Mouse (Mus musculus) limb, embryonic 13.5 days (tissue): ENCODE measurements around the gene Bcl7a. TPM values are rescaled to one million over a fixed set of nuclear protein-coding genes. Genes with fewer than 3 reads are reported as not detected.

Source experiments
- ATAC-seq: fragments of 200-750 bp; cut with Nextera tagmentation; 2 replicates; pipeline ENCODE4 v1.8.0; 2017; ENCODE audit warnings: low read depth, moderate number of reproducible peaks, moderate TSS enrichment; ENCODE audit not compliant: low FRiP score
- H3K27ac ChIP-seq: fragments of 300-500 bp; sonication (generic); 2 replicates; pipeline ENCODE4 v1.5.1; 2015; ENCODE audit warnings: inconsistent platforms, mild to moderate bottlenecking, moderate library complexity
- H3K27me3 ChIP-seq: fragments of 300-500 bp; sonication (generic); 2 replicates; pipeline ENCODE4 v1.6.1; 2015; ENCODE audit warnings: mild to moderate bottlenecking, inconsistent platforms
- H3K36me3 ChIP-seq: fragments of 300-500 bp; sonication (generic); 2 replicates; pipeline ENCODE4 v1.6.1; 2015; ENCODE audit warnings: inconsistent platforms, mild to moderate bottlenecking, moderate library complexity
- H3K4me1 ChIP-seq: fragments of 300-500 bp; sonication (generic); 2 replicates; pipeline ENCODE4 v1.6.1; 2015; ENCODE audit warnings: inconsistent platforms
- H3K4me2 ChIP-seq: fragments of 300-500 bp; sonication (generic); replicated peaks from 2 replicates; pipeline ENCODE4 v1.6.1; 2015; ENCODE audit warnings: inconsistent platforms, mild to moderate bottlenecking, moderate library complexity
- H3K4me3 ChIP-seq: fragments of 300-500 bp; sonication (generic); 2 replicates; pipeline ENCODE4 v1.5.1; 2015; ENCODE audit warnings: moderate library complexity, mild to moderate bottlenecking, inconsistent platforms
- H3K9ac ChIP-seq: fragments of 300-500 bp; sonication (generic); 2 replicates; pipeline ENCODE4 v1.6.1; 2015; ENCODE audit warnings: mild to moderate bottlenecking, inconsistent platforms
- H3K9me3 ChIP-seq: fragments of 300-500 bp; sonication (generic); 2 replicates; pipeline ENCODE4 v1.6.1; 2016; ENCODE audit warnings: inconsistent platforms
- WGBS: fragments of 180-500 bp; shearing (Covaris S2); methylation state at CpG from one replicate; pipeline ENCODE4 v1.1.7; 2015; 5-methylcytosine and 5-hydroxymethylcytosine counted together
- polyA plus RNA-seq: library from polyadenylated mRNA; unstranded; fragments of >200 nt; fragmentation: Nextera tagmentation; extraction: Ambion mirVana; gene quantifications from 2 replicates; pipeline ENCODE4 v1.2.1, GENCODE M21; 2015

Bcl7a gene
- 31.2 and 33.1 TPM in 2 replicates for polyA plus RNA-seq

GRCm38 (mm10) chr5:123343707-123344627, at the start of gene Bcl7a:
Bcl7a (plus strand) TSS chr5:123343834.
- Histone ChIP-seq H3K36me3 (peaks cover 8% of the 10 kb centered on the region), H3K27ac (peak within 1 kb of the TSS; percentile 99), H3K4me1 (peaks cover 18% of the 10 kb centered on the region), H3K9me3 (no peaks in the 10 kb centered on the region), H3K9ac (peak within 1 kb of the TSS; percentile 97), H3K4me3 (peak within 1 kb of the TSS; percentile 90), H3K27me3 (no peaks in the 10 kb centered on the region), H3K4me2 (peak within 1 kb of the TSS; percentile 73)
- WGBS: under 1% methylated on average over 61 of the region's 69 CpGs
- peak; percentile 87 for ATAC-seq

- no peaks in the 10 kb centered on the region for H3K27me3 ChIP-seq
- no peak for ATAC-seq
- no peak overlapping the region for H3K4me3 ChIP-seq
Measured at GRCm38 (mm10) chr5:123294653-123295052, 49.0 kb upstream of the Bcl7a start.

DNA sequence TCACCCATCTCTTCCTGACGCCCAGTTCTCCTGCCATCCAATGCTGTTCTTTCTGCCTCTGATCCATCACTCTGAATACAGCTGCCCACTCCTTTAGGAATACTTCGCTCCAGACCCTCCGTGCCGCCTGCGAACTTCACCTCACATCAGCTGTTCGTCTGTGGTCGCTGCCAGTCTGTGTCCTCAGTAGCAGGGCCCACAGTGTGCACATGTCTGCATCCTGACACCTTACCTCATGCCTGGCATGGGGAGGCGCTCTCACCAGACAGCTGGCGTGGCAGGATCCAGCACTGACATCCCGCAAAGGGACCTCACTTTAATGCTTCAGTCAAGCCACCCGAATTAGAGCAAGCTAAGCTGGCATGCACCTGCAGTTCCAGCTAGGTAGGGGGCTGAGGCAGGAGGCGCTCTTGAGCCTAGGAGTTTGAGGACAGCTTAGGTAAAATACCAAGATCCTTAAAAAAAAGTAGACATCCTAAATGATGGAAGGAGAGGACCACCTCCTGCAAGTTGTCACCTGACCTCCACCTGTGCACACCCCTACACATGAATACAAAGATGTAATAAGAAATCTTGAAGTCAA, 47.3 kb upstream of the Bcl7a start:
- 61% methylated on average over 12 of the region's 12 CpGs for WGBS
- Histone ChIP-seq H3K9ac (no peak overlapping the region), H3K4me1 (peaks cover 19% of the 10 kb centered on the region), H3K4me3 (no peak overlapping the region), H3K27me3 (no peaks in the 10 kb centered on the region), H3K27ac (no peak overlapping the region), H3K4me2 (no peak overlapping the region), H3K9me3 (no peaks in the 10 kb centered on the region), H3K36me3 (no peaks in the 10 kb centered on the region)
- no peak for ATAC-seq

More at GRCm38 (mm10) chr5:123294653-123295052, 49.0 kb upstream of the Bcl7a start:
- no peak overlapping the region for H3K27ac ChIP-seq
- 83% methylated on average over 9 of the region's 9 CpGs for WGBS
- 0 out of 2 replicates have a peak, but pooled peaks cover 3% of the 10 kb centered on the region for H3K4me1 ChIP-seq
- H3K4me2 ChIP-seq: no peak overlapping the region
- no peaks in the 10 kb centered on the region for H3K9me3 ChIP-seq
- H3K36me3 ChIP-seq: no peaks in the 10 kb centered on the region
- no peak overlapping the region for H3K9ac ChIP-seq

DNA sequence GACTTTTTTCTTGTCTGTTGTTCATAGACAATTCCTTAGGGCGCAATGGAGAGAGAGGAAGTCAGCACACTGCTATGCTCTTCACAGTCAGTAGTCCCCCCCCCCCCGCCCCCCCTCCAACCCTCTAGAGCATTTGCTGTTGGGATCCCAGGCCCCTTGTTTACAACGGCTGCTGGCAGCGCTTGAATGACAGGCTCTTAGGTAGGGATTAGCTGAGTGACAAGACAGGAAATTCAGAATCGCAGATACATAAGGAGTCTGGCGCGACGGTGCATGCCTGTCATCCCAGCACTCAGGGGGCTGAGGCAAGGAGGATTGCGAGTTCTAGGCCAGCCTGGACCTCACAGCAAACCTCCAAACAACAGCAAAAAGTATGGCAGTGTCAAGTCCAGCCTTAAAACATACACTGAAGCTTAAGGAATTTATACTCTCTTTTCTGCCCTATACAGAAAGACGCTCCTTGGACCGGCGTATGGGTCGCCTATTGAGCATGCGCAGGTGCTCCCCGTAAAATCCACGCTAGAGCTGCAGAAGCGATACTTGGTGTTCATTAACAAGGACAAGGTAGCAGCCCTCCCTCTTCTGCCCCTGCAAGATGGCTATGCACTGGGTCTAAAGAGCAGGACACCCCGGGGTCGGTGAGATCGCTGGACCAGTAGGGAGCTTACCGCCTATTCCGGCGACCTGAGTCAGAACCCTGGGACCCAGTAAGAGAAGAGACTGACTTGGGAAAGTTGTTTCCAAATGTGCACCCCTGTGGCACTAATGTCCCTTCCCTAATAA, 46.5 kb upstream of the Bcl7a start:
- 47% methylated on average over 23 of the region's 23 CpGs for WGBS
- Histone ChIP-seq H3K27ac (no peak overlapping the region), H3K4me1 (peaks cover 24% of the 10 kb centered on the region), H3K4me3 (no peak overlapping the region), H3K9me3 (no peaks in the 10 kb centered on the region), H3K27me3 (no peaks in the 10 kb centered on the region), H3K36me3 (no peaks in the 10 kb centered on the region), H3K4me2 (no peak overlapping the region; the same call in 1 of the 2 replicates), H3K9ac (no peak overlapping the region)
- no peak for ATAC-seq

DNA sequence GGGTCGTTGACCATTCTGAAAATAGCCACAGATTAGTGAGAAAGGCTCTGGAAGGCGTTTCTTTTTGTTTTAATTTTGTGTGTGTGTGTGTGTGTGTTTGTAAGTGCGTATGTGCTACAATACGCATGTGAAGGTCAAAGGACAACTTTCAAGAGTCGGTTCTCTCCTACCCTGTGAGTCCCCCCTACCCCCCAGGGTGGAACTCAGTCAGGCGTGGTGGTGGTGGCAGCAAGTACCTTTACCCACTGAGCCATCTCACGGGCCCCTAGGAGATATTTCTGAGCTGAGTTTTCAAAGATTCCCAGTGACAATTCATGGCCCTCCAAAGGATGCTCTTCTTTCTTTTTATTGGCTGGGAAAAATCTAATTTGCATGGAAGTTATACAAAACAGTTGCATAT, 45.8 kb upstream of the Bcl7a start:
- no peak overlapping the region for H3K27ac ChIP-seq
- no peaks in the 10 kb centered on the region for H3K27me3 ChIP-seq
- ATAC-seq: no peak
- no peaks in the 10 kb centered on the region for H3K36me3 ChIP-seq
- no peak overlapping the region for H3K4me2 ChIP-seq
- 80% methylated on average over 7 of the region's 7 CpGs for WGBS
- no peaks in the 10 kb centered on the region for H3K9me3 ChIP-seq
- H3K9ac ChIP-seq: no peak overlapping the region
- peaks cover 27% of the 10 kb centered on the region for H3K4me1 ChIP-seq
- no peak overlapping the region for H3K4me3 ChIP-seq

- Histone ChIP-seq H3K36me3 (no peaks in the 10 kb centered on the region), H3K9me3 (no peaks in the 10 kb centered on the region), H3K27me3 (no peaks in the 10 kb centered on the region), H3K9ac (no peak overlapping the region), H3K27ac (no peak overlapping the region), H3K4me2 (no peak overlapping the region), H3K4me1 (peaks cover 27% of the 10 kb centered on the region), H3K4me3 (no peak overlapping the region)
- ATAC-seq: no peak
- 89% methylated on average over 6 of the region's 6 CpGs for WGBS
Measured at GRCm38 (mm10) chr5:123298526-123298925, 45.1 kb upstream of the Bcl7a start.

GRCm38 (mm10) chr5:123300496-123301034, 43.1 kb upstream of the Bcl7a start:
- 44% methylated on average over 8 of the region's 8 CpGs for WGBS
- Histone ChIP-seq H3K27me3 (no peaks in the 10 kb centered on the region), H3K9me3 (no peaks in the 10 kb centered on the region), H3K4me2 (peak overlapping the region; percentile 50), H3K27ac (no peak overlapping the region), H3K9ac (no peak overlapping the region), H3K4me1 (peaks cover 27% of the 10 kb centered on the region), H3K36me3 (no peaks in the 10 kb centered on the region), H3K4me3 (no peak overlapping the region)
- no peak for ATAC-seq

DNA sequence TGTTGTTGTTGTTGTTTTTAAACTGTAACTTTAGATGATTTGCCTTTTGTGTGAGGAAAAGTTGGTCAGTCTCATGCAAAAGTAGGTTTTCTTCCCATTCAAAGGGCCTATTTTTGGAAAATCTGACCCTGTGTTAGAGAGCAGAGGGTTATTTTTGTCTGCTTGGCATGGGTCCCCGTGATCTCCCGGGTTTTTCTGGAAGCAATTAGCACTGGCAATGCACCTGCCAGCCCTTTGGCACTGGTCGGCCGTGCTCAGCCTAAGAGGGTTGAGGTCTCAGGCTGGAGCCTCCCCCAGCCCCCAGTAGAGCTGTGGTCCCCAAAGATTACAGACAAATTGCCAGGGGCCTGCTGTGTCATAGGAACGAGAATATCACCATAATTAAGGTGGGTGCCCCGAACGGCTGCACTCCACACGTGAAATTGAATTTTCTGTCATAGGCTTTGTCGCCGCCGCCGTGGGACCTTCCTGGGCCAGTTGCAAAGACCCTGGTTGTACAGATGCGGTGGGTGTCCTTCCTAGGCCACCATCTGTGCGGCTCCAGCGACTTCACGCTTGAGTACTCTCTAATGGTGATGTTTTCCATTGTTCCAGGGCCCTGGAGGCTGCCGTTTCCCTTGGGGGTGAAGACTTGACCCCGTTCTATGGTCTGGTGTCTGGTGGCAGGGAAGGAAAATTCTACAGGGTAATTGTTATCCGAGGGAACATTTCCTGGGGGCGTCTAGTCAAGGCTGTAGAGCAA, 41.7 kb upstream of the Bcl7a start:
- H3K36me3 ChIP-seq: no peaks in the 10 kb centered on the region
- H3K27me3 ChIP-seq: no peaks in the 10 kb centered on the region
- no peak overlapping the region for H3K4me3 ChIP-seq
- no peaks in the 10 kb centered on the region for H3K9me3 ChIP-seq
- no peak overlapping the region for H3K4me2 ChIP-seq
- H3K9ac ChIP-seq: no peak overlapping the region
- 69% methylated on average over 20 of the region's 20 CpGs for WGBS
- ATAC-seq: no peak
- H3K27ac ChIP-seq: no peak overlapping the region
- peaks cover 29% of the 10 kb centered on the region for H3K4me1 ChIP-seq

DNA sequence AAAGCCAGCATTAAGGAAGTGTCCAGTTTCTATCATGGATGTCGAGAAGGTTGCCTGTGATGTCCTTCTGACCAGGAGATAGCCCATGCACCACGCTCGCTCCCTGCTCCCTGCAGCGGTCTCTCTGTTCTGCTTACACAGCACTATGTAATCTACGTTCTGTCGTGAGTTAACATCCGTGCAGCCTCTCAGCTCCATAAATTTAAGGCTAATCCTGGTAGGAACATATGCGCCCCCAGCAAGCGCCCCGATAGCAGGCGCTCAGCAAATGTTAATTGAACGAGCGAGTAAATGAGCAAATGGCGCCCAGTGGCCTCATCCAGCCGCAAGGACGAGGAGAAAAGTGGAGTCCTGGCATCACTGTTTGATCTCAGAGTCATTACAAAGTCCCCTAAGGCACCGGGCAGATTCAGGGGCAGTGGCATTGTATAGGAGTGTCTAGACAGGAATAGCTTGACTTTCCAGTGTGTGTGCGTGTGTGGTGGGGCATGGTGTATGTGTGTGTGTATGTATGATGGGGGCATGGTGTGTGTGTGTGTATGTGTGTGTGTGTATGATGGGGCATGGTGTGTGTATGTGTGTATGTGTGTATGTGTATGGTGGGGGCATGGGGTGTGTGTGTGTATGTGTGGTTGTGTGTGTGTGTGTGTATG, 35.9 kb upstream of the Bcl7a start:
- H3K4me1 ChIP-seq: peaks cover 27% of the 10 kb centered on the region
- H3K9ac ChIP-seq: no peak overlapping the region
- no peaks in the 10 kb centered on the region for H3K27me3 ChIP-seq
- WGBS: 48% methylated on average over 18 of the region's 18 CpGs
- H3K36me3 ChIP-seq: no peaks in the 10 kb centered on the region
- ATAC-seq: 0 out of 2 replicates have a peak, but pooled peaks have one; percentile 18
- H3K27ac ChIP-seq: no peak overlapping the region
- H3K4me3 ChIP-seq: no peak overlapping the region
- H3K4me2 ChIP-seq: no peak overlapping the region
- H3K9me3 ChIP-seq: peaks cover 4% of the 10 kb centered on the region

DNA sequence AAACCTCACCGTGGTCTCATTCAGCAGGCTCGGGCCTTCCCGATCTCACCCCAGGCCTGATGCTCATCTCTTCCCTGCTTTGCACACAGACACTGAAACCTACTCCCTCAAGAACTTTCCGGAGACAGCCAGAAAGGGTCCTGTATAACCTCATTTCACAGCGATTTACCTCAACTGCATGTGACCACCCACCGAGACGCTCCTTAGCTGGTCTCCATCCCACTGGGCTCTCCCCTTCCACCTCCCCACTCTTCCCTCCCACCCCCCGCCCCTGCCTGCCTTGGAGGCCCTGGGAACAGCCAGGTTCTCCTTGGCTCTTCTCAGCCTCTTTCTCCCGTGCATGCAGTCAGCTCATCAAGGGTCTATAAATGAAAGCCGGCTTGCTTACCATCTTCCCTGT, 33.8 kb upstream of the Bcl7a start:
- Histone ChIP-seq H3K4me1 (peaks cover 34% of the 10 kb centered on the region), H3K4me3 (no peak overlapping the region), H3K9ac (no peak overlapping the region), H3K9me3 (peaks cover 4% of the 10 kb centered on the region), H3K4me2 (0 out of 2 replicates have a peak overlapping the region, but pooled peaks have one; percentile 4), H3K36me3 (no peaks in the 10 kb centered on the region), H3K27ac (no peak overlapping the region), H3K27me3 (no peaks in the 10 kb centered on the region)
- WGBS: 35% methylated on average over 10 of the region's 10 CpGs
- ATAC-seq: no peak

GRCm38 (mm10) chr5:123310221-123310620, 33.4 kb upstream of the Bcl7a start:
- peaks cover 4% of the 10 kb centered on the region for H3K9me3 ChIP-seq
- peaks cover 38% of the 10 kb centered on the region for H3K4me1 ChIP-seq
- no peak for ATAC-seq
- 44% methylated on average over 7 of the region's 7 CpGs for WGBS
- H3K27ac ChIP-seq: no peak overlapping the region
- no peak overlapping the region for H3K9ac ChIP-seq
- H3K27me3 ChIP-seq: no peaks in the 10 kb centered on the region
- no peak overlapping the region for H3K4me3 ChIP-seq
- H3K36me3 ChIP-seq: no peaks in the 10 kb centered on the region
- 0 out of 2 replicates have a peak overlapping the region, but pooled peaks have one; percentile 4 for H3K4me2 ChIP-seq
